Mouse (Mus musculus): Measurements from ENCODE around the gene P2rx3.

DNA sequence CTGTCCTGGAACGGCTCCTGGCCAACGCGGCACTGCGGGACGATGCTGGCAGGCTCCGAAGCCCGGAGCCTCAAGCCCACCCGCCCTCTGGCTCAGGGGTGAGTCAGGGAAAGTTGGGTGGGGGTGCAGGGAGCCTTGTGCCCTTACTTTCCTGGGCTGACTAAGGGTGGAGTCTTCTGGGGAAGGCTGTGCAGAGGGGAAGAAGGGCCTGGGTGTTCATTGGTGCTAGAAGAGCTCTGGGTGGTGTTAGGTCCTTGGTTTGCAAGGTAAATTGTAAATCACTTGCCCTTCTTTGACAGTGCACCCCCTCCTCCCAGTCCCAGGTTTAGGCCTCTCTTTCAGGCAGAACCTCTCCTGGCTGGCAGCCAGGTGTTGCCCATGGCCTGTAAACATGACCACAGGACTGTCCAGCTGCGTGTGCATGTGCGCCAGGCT, 23.9 kb upstream of the P2rx3 start:
- TF ChIP-seq CTCF (IDR thresholded peaks at IDR 0.05; ENCODE audit: extremely low read depth, insufficient read depth, low read length) (no peak), POLR2A (IDR thresholded peaks at IDR 0.05; ENCODE audit: extremely low read depth, insufficient read depth, low read length) (no peak)

Data from cortical plate, adult 2 months (tissue).